Mouse (Mus musculus): Measurements from ENCODE around the gene Syn3.

Gene Syn3

DNA sequence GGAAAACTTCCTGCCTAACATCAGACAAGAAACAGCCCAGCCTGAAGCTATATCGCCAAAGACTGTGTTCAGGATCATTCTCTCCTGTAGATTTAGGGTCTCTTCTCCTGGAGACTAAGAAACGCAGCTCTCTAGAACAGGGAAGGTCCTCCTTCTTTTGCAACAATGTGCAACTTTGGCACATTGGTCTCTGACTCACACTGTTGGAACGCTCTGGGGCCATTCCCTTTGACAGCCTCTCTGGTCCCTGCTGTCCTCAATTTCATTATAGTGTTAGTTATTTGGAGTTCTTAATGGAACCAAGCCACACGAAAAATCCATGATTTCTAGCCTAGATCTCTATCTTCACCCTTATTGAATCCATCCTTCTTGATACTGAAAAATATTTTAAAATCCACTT is 191.5 kb downstream of the Syn3 start:
- no peak for DNase-seq (ENCODE audit: low spot score)

DNA sequence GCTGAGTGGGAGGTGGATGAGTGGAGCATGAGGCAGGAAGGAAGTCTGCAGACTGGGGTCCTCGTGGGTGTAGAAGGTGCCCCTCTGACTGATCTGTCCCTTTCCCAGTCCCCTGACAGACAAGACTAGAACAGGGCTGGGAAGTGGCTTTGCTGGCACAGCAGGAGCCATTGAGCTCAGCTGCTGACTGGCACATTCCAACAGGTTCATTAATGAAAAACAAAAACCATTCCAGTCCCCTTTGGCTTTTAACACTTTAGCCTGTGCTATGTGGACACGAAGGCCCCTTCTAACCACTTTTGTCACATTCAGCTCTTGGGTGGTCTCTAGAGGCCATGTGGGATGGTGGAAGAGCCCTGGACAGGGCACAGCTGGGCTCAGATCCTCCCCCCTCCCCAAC is 194.1 kb downstream of the Syn3 start:
- DNase-seq (ENCODE audit: low spot score), result no peak

DNA sequence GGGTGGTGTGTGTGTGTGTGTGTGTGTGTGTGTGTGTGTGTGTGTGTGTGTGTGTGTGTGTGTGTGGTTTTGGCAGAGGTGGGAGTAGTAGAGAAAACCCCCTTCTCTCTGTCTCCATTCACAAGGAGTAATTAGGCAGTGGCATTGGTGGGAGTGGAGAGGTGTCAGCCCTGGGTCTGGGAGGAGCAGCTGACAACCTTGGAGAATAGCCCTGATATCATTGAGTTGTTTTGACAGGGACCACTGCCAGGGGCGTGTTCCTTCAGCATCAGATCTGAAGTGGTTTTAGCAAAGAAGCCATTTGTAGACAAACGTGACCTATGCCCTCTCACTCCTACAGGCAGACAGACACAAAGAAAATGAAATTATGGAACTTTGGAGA is 195.2 kb downstream of the Syn3 start:
- DNase-seq (ENCODE audit: low spot score), result no peak

DNA sequence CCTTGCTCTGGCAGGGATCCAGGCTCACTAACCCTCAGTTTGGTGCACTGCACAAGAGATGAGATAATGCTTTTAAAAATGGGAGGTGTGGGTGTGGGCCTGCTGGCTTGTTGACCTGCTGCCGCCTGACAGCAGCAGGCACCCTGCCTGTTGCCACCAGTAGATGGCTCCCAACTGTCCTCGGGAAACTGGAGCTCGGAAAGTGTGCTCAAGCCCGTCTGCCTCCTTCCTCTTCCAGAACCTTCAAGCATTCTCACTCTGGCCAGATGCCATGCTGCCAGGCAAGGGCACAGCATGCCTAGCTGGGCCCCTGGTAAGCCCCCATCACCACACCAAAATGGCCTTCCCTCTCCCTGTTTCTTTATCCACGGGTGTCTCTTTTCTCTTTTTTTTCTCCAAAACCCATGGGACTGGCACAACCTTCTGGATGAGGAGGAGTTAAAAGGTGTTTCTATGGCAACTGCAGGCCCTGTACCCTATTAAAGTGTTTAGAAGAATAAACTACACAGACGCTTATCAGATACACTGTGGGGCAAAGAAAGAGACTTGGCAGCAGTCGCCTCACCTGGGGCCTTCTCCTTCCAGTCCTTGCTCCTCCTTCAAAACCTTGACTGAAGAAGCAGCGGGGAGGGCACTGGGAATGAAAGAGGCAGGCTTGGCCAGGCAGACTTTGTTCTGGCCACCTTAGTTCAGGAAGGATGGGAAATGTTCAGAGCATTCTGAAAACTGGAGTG is 195.8 kb downstream of the Syn3 start:
- peak; percentile 61 for DNase-seq (ENCODE audit: low spot score)

DNA sequence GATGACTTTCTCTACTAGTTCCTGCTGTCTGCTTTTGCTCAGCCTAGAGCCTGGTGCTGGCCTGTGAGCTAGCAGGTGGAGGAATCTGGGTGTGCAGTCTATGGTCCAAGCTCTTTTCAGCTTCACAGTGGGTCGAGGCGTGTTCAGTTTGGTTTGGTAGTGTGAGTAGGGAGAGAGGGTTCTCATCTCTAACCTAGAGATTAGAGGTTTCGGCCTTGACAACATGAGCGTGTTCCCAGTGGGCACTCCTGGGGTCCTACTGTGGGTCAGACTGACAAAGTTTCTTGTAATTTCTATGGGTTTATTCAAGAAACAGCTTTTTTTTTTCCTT is 196.4 kb downstream of the Syn3 start:
- no peak for DNase-seq (ENCODE audit: low spot score)

DNA sequence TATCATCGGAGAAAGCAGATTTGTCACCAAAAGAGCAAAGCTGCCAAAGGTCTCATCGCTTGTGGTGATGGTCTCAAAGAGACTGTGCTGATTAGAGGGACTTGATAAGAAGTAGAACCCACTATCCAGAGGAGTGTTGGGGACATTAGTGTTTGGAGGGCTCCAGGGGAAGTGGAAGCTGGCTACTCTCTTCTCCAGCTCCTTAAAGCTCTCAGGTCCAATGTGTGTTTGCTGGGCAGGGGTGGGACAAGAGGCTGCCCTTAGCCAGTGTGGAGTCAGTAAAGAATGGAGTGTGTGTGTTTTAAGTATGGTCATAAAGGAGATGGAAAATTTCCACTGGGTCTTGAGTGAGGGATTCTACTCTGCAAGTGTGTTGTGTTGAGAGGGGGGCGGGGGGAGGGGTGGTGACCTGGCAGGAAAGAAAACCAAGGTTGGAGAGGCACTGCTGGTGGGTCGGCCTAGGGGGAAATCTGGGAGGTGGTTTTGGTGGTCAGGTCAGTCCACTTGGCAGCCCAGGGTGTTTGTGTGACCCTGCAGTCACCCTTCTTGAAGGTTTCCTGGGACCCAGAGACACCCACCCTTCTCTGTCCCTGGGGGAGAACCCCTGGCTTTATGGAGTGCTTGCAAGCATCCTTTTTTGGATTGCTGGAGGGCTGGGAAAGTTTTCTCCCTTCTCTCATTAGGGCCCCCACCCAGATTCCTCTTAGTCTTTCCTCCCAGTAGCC is 196.9 kb downstream of the Syn3 start:
- DNase-seq (ENCODE audit: low spot score), result no peak

DNA sequence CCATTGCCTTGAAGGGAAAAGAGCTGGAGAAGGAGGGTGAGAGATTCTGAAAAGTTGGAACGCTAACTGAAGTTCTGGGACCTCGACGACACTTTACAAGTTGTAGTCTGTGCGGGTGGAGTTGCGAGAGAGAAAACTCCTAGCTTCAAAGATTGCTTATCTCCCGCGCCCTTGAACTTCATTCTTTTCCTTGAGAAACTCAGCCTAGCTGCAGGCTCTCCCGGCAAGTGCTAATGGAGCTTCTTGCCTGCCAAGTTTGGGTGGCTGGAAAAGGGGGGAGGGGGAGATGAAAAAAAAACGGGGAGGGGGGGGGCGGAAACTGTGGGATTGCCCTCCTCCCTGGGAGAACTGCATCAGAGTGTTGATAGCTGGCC is 197.6 kb downstream of the Syn3 start:
- DNase-seq (ENCODE audit: low spot score), result no peak

DNA sequence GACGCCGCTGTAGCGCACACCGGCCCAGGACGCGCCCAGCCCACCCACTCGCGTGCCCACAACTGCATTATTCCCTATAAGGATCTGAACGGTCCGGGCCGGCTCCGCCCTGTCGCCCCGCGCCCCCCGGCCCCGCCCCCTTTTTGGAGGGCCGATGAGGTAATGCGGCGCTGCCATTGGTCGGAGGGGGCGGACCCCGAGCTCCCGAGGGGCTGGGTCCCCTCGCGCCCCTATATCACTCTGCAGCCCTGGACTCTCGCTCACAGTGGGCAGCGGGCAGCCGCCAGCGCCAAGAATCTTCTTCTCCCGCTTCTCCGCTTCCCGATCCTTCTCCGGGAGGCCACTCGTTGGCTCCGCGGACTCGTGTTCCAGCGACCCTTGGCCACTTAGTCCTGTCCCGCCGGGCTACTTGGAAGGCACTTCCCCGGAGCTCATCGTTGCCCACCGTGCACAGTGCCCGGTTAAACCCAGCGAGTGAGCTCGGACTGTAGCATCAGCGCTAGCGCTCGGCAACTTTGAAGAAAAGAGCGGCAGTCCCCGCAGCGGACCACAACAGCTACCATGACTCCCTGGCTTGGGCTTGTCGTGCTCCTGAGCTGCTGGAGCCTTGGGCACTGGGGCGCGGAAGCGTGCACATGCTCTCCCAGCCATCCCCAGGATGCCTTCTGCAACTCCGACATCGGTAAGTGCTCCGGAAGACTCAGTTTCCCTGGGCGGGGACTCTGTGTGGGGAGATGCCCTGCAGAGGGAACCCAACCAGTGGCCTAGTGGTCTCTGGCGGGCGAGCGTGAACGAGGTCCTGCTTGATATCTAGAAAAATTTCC is 198.2 kb downstream of the Syn3 start, which contains the start of gene Timp3:
Gene Timp3, plus strand, starts transcription at position 80 of the 824 bp plus-strand sequence.
- DNase-seq (ENCODE audit: low spot score), result no peak

DNA sequence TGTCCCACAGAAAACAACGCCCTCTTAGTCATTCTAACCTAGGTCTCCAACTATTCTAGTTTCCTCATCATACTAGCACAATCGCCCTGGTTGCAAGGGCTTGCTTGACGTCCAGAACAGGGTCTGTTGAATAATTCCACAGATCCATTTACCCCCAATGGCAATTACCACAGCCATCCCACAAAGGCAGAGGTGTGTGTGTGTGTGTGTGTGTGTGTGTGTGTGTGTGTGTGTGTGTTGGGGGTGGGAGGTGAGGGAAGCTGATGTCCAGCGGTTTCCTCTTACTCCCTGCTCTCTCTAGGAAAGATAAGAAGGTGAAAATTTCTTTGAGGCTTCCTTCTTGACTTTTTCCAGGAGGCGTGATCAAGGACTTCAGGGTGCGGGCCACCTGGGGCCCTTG is 198.9 kb downstream of the Syn3 start:
- DNase-seq (ENCODE audit: low spot score), result no peak

DNA sequence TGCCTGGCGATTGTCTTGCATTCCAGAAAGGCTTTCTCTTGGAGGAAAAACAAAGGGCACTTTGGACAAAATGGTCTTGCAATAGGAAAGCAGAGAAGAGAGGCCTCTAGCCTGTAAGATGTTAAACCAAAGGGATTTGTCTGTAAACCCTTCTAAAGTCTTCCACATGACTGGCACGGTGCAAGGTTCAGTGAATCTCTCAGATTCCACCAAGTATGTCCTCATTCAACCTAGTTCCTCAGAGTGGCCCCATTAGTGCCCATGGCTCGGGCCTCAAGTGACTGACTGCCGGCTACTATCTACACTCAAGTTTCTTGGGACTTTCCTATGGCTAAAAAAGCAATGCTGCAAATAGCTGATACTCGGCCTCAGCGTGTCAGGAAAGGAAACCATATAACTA is 200.4 kb downstream of the Syn3 start:
- DNase-seq (ENCODE audit: low spot score), result no peak

DNA sequence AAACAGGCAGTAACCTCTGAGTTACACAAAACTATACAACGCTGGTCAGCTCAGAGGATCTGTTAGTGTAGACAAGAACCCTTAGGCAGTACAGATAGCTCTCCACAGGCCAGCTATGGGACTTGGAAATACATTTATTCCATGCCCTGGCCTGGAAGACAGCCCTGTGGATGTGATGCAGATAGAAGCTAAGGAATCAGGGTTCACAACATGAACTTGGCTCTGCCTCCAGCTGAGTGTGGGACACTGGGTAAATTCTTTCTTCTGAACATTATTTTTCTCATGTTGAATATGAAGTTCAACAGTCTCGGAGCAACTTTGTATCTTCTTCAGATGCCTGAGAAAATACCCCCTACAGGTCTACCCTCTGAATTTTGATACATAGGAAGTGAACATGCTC is 201.4 kb downstream of the Syn3 start:
- DNase-seq (ENCODE audit: low spot score), result no peak

DNA sequence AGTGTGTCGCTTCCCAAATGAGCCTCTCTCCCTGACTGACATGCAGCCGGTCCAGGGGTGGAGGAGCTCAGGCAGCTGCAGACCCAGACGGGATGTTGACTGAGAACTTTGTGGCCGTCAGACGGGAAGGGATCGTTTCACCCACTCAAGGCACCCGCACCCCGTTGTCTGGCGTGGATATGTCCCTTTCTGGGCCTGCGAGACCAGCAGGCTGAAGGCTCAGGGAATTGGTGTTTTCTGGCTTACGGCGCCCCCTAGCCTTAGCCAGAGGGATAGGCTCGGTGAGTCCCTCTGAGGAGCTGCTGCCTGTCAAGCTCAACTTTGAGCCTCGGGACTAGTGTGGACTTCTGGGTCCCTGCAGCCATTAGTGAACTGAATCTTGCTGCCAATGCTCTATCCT is 202.6 kb downstream of the Syn3 start:
- DNase-seq (ENCODE audit: low spot score), result peak; percentile 59

DNA sequence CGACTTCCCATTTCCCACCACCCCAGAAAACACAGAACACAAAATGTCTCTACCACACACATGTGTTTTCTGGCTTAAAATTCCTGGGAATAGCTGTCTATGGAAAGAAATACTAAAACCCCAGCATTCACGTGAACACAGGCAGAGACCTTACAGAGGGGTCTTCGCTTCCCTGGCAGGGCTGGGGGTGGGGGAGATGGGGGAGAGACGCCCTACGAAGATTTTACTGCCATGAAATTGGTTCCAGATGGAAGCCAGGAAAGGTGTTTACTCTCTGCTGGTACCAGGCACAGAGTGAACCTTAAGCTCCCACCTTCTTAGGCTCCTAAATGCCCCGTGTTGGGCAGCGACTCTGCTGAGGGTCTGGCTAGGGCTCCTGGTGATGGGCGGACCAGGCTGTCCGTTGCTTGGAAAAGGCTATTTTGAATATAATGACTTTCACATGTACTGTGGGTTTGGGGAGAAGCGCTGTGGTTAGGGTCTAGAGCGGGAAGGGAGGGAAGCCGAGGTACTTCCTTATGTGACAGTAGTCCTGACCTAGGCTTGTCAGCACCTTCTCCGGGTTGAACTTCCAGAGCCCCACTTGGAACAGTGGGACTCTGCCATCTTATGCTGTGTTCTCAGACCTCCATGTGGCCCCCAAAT is 203.1 kb downstream of the Syn3 start:
- no peak for DNase-seq (ENCODE audit: low spot score)

DNA sequence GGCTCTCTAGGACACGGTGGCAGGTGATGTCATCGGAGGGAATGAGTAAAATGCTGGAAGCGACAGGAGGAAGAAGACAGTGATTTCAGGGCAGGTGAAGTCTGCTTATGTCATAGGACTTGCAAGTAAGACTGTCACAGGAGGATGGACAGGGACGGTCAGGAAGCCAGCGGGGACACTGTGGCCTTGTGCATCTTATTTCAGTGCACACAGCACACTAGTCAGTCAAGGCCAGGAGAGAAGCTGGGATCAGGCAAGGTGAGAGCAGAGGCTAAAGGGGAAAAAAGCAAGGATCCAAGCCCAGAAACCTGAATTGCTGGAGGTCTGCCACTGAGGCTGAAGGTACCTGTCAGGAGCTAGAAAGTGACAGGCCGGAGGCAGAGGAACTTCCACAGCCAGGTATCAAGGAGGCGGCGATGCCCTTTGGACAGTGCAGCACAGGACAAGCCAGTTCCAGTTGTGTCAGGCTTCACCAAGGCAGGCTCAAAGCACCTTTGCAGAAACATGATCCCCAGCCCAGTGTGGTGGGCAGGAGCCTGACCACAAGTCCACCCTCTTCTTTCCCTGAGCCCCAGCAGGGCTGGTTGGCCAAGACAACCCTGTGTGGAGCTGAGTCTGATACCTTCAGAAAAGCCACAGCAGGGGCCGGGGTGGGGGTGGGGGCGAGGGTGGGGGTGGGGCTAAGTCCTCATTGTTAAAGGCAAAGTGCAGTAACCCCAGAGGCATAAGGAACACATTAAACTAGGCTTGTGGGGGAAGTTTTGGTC is 203.9 kb downstream of the Syn3 start:
- no peak for DNase-seq (ENCODE audit: low spot score)

DNA sequence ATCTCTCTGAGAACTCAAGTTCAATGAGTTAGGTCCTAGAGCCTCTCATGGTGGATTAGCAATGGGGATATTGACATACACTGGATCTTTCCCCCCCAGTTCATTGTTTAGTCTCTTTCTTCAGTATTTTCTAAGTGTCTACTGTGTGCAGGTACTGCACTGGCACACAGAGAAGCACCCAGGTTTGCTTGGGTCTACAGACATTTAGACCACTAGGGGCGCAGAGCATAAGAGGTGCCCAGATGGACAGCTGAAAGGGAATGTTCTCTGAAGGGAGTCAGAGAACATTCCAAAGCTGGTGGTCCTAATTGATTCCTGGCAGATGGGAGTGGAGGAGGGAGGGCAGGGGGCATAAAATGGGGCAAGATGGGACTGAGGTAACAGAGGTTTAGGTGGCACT is 204.8 kb downstream of the Syn3 start:
- DNase-seq (ENCODE audit: low spot score), result no peak

DNA sequence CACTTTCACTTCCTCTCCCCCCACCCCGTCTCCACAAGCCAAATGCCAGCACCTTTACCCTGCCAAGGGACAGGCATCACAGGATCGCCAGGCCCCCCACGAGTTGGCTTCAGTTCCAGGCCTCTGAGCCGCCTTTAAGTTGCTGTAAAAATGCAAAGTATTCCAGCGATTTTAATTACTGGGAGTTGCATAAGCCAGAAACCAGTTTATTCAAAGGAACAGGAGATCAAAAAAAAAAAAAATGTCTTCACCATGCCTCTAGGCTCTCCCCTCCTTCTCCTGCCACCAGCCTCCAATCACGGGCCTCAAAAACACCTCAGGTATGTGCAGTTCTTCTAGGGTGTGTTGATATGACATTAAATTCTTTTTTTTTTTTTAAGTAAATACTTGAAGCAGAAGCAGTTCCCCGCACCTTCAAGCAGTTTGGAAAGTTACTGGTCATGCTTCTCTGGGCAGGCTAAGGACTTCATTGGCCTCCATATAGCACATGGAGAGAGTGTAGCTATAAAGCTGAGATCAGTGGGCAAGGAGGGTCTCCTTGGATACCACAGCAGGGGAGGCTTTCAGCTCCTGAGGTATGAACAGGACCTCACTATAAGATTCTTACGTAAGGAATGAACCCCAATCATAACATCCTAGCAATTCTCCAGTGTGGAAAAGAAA is 208.5 kb downstream of the Syn3 start:
- DNase-seq (ENCODE audit: low spot score), result no peak

DNA sequence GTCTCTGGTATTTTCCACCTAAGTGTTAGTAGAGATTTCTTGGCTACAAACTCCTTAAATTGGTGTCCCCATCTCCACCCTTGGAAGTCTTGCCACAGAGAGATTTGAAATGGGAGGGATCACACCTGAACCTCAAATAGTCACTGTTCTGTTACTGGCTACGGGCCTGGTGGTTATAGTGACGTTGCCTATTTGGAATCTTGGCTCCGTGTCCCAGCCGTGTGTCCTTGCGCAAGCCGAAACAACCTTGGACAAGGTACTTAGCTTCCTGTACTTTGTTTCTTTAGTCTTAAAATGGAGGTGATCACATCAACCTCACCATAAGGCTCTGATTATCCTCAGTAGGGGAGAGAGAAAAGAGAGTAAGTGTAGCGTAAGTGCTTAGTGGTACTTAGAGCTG is 212.2 kb downstream of the Syn3 start:
- no peak for DNase-seq (ENCODE audit: low spot score)

DNA sequence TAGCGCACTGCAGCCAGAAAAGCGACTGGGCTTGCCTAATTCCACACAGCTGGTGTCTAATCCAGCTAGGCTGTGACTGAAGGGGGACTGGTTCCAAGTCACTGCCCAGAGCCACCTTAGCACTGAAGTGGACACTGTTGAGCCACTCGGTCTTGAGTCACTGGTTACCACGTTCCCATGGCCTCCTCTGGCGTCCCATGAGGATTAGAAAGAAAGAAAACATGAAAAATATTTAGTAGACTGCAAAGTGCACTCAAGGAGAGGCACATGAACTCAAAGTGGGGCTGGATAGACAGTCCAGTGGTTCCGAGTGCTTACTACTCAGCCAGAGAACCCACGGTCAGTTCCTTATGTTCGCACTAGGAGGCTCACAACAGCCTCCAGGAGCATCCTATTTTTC is 217.5 kb downstream of the Syn3 start:
- DNase-seq (ENCODE audit: low spot score), result no peak

DNA sequence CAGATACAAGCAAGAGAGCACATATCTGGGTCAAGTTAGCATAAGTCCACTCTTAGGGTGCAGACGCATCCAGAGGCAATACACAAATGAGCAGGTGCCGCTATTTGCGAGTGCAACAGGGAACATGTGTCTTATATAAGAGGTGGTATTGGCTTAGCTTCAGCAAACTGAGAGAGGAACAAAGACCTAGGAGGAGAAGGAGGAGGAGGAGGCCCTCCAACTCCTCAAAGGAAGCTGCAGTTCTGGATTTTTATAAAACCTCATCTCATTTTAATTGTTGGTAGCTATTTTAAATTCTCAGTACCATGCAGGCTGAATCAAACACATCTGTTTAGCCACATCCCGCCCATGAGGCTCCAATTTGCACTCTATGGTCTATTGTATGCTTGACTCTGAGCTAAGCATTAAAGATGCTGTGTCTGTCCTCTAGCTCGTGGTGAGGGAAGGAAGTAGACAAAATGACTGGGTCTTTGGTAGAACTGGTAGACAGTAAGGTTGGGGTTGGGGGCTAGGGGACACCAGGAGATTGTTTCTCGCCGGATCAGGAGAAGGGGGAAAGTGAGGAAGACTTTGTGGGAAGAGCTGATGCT is 219.0 kb downstream of the Syn3 start:
- no peak for DNase-seq (ENCODE audit: low spot score)

DNA sequence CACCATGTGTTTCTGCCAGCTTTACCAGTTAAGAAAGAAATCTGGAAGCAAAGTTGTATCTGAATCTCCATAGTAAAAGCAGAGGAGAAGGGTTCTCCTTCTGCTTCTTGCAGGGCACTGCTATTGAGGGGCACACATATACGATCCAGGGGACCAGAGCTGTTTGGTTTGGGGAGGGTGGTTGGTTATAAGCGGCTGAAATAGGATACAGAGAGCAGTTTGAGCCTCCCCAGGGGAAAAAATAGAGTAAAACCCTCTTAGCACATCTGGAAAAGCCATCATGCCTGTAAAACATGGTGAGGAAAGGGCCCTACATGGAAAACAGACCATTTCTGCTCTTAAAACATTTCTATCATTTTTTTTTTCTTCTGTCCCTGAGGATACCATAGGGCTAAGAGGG is 220.2 kb downstream of the Syn3 start:
- no peak for DNase-seq (ENCODE audit: low spot score)

DNA sequence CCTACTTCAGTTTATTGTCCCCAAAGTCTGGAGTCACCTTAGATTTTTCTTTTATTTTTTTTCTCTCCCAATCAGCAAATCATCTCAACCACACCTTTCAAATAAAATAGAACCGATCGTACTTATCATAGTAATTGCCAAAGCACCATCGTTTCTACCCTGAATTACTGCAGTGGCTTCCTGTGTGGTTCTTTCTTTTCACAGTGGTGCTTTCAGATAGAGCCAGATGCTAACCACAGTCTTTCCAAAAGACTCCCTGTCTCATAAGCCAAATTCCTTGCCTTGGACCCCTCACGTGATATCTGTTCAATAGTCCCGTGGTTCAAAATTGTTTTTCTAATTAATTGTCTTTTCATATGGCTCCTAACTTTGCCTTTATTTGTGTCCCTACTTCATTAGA is 221.4 kb downstream of the Syn3 start:
- no peak for DNase-seq (ENCODE audit: low spot score)
